Mouse (Mus musculus): Measurements from ENCODE around the gene Fam219b. TPM values are rescaled to one million over a fixed set of nuclear protein-coding genes. Genes with fewer than 3 reads are reported as not detected.
A peak's percentile ranks its signal among the peaks of the same experiment; 100 is the strongest.

Fam219b gene
- polyA plus RNA-seq (2012; fragmentation: generic; extraction: Trizol), result 20.9 TPM
- long read RNA-seq, experiment 1, partial matches to known transcripts, result 0 of 33 reads
- long read RNA-seq, experiment 1, other reads (novel, unspliced or antisense), result 29 of 33 reads
- long read RNA-seq, experiment 2, transcript Fam219b-201 (4 exons, 3,001 nt), result minor isoform, 5 of 15 reads
- long read RNA-seq, experiment 2, transcript Fam219b-202 (5 exons, 3,017 nt), result major isoform, 9 of 15 reads
- long read RNA-seq, experiment 2, partial matches to known transcripts, result 1 of 15 reads
- long read RNA-seq, experiment 2, other reads (novel, unspliced or antisense), result 0 of 15 reads

GRCm38 (mm10) chr9:57537044-57537727 is at the start of gene Fam219b:
Gene Fam219b, plus strand, starts transcription at chr9:57537528.
- H3K27me3 ChIP-seq (ENCODE audit: control insufficient read depth, insufficient read depth, insufficient read length), result no peaks in the 10 kb centered on the region
- H3ac ChIP-seq (ENCODE audit: control insufficient read depth, insufficient read length, low read depth), result peak within 1 kb of the TSS; percentile 86
- no peak for TF ChIP-seq CEBPB (IDR thresholded peaks at IDR 0.05; ENCODE audit: low read depth)
- TF ChIP-seq MYOD1 (IDR thresholded peaks at IDR 0.05; ENCODE audit: control insufficient read depth, insufficient read length, low read depth), result no peak
- TF ChIP-seq CTCF (IDR thresholded peaks at IDR 0.05; ENCODE audit: control insufficient read depth, insufficient read depth, insufficient read length), result no peak
- H3K79me2 ChIP-seq (ENCODE audit: control insufficient read depth, insufficient read depth), result peaks cover 16% of the 10 kb centered on the region
- H3K79me3 ChIP-seq (ENCODE audit: low read depth), result peaks cover 9% of the 10 kb centered on the region
- H3K4me3 ChIP-seq (ENCODE audit: insufficient read depth, poor library complexity, severe bottlenecking), result peak within 1 kb of the TSS; percentile 66
- peaks cover 53% of the 10 kb centered on the region for H3K36me3 ChIP-seq (ENCODE audit: control insufficient read depth, insufficient read depth)

- Histone ChIP-seq H3K27me3 (ENCODE audit: control insufficient read depth, insufficient read depth, insufficient read length) (peaks cover 25% of the 10 kb centered on the region), H3K36me3 (ENCODE audit: control insufficient read depth, insufficient read depth) (no peaks in the 10 kb centered on the region), H3K79me3 (ENCODE audit: low read depth) (no peaks in the 10 kb centered on the region), H3ac (ENCODE audit: control insufficient read depth, insufficient read length, low read depth) (no peak overlapping the region), H3K79me2 (ENCODE audit: control insufficient read depth, insufficient read depth) (no peaks in the 10 kb centered on the region), H3K4me3 (ENCODE audit: insufficient read depth, poor library complexity, severe bottlenecking) (no peak overlapping the region)
- TF ChIP-seq MAX (IDR thresholded peaks at IDR 0.05), result no peak
- TF ChIP-seq MYOD1 (IDR thresholded peaks at IDR 0.05; ENCODE audit: control insufficient read depth, insufficient read length, low read depth), result no peak
- no peak for TF ChIP-seq CTCF (IDR thresholded peaks at IDR 0.05; ENCODE audit: control insufficient read depth, insufficient read depth, insufficient read length)
- no peak for TF ChIP-seq FOSL1 (IDR thresholded peaks at IDR 0.05; ENCODE audit: insufficient read depth, low read length, poor library complexity, severe bottlenecking)
- TF ChIP-seq MYOG (IDR thresholded peaks at IDR 0.05; ENCODE audit: control insufficient read depth, extremely low read depth, insufficient read length), result no peak
- TF ChIP-seq USF1 (IDR thresholded peaks at IDR 0.05; ENCODE audit: low read depth), result no peak
- no peak for TF ChIP-seq CEBPB (IDR thresholded peaks at IDR 0.05; ENCODE audit: low read depth)
These were observed 49.5 kb upstream of the Fam219b start for GRCm38 (mm10) chr9:57487807-57488206.

GRCm38 (mm10) chr9:57493532-57493931 is 43.8 kb upstream of the Fam219b start:
- Histone ChIP-seq H3ac (ENCODE audit: control insufficient read depth, insufficient read length, low read depth) (no peak overlapping the region), H3K36me3 (ENCODE audit: control insufficient read depth, insufficient read depth) (no peaks in the 10 kb centered on the region), H3K27me3 (ENCODE audit: control insufficient read depth, insufficient read depth, insufficient read length) (no peaks in the 10 kb centered on the region), H3K79me2 (ENCODE audit: control insufficient read depth, insufficient read depth) (no peaks in the 10 kb centered on the region), H3K4me3 (ENCODE audit: insufficient read depth, poor library complexity, severe bottlenecking) (no peak overlapping the region), H3K79me3 (ENCODE audit: low read depth) (no peaks in the 10 kb centered on the region)
- no peak for TF ChIP-seq MAX (IDR thresholded peaks at IDR 0.05)
- no peak for TF ChIP-seq MYOD1 (IDR thresholded peaks at IDR 0.05; ENCODE audit: control insufficient read depth, insufficient read length, low read depth)
- no peak for TF ChIP-seq MYOG (IDR thresholded peaks at IDR 0.05; ENCODE audit: control insufficient read depth, extremely low read depth, insufficient read length)
- no peak for TF ChIP-seq FOSL1 (IDR thresholded peaks at IDR 0.05; ENCODE audit: insufficient read depth, low read length, poor library complexity, severe bottlenecking)
- TF ChIP-seq CTCF (IDR thresholded peaks at IDR 0.05; ENCODE audit: control insufficient read depth, insufficient read depth, insufficient read length), result no peak
- no peak for TF ChIP-seq CEBPB (IDR thresholded peaks at IDR 0.05; ENCODE audit: low read depth)
- no peak for TF ChIP-seq USF1 (IDR thresholded peaks at IDR 0.05; ENCODE audit: low read depth)

- H3K36me3 ChIP-seq (ENCODE audit: control insufficient read depth, insufficient read depth), result no peaks in the 10 kb centered on the region
- H3ac ChIP-seq (ENCODE audit: control insufficient read depth, insufficient read length, low read depth), result no peak overlapping the region
- no peak overlapping the region for H3K4me3 ChIP-seq (ENCODE audit: insufficient read depth, poor library complexity, severe bottlenecking)
- no peaks in the 10 kb centered on the region for H3K27me3 ChIP-seq (ENCODE audit: control insufficient read depth, insufficient read depth, insufficient read length)
- no peaks in the 10 kb centered on the region for H3K79me2 ChIP-seq (ENCODE audit: control insufficient read depth, insufficient read depth)
- no peaks in the 10 kb centered on the region for H3K79me3 ChIP-seq (ENCODE audit: low read depth)
- TF ChIP-seq FOSL1 (IDR thresholded peaks at IDR 0.05; ENCODE audit: insufficient read depth, low read length, poor library complexity, severe bottlenecking) (no peak), MAX (IDR thresholded peaks at IDR 0.05) (no peak), MYOD1 (IDR thresholded peaks at IDR 0.05; ENCODE audit: control insufficient read depth, insufficient read length, low read depth) (no peak), CEBPB (IDR thresholded peaks at IDR 0.05; ENCODE audit: low read depth) (no peak), MYOG (IDR thresholded peaks at IDR 0.05; ENCODE audit: control insufficient read depth, extremely low read depth, insufficient read length) (no peak), CTCF (IDR thresholded peaks at IDR 0.05; ENCODE audit: control insufficient read depth, insufficient read depth, insufficient read length) (no peak), USF1 (IDR thresholded peaks at IDR 0.05; ENCODE audit: low read depth) (no peak)
These were observed 42.4 kb upstream of the Fam219b start for GRCm38 (mm10) chr9:57494970-57495369.

GRCm38 (mm10) chr9:57497236-57497635 is 40.1 kb upstream of the Fam219b start:
- no peaks in the 10 kb centered on the region for H3K79me3 ChIP-seq (ENCODE audit: low read depth)
- TF ChIP-seq USF1 (IDR thresholded peaks at IDR 0.05; ENCODE audit: low read depth) (no peak), CTCF (IDR thresholded peaks at IDR 0.05; ENCODE audit: control insufficient read depth, insufficient read depth, insufficient read length) (no peak), MAX (IDR thresholded peaks at IDR 0.05) (no peak), MYOD1 (IDR thresholded peaks at IDR 0.05; ENCODE audit: control insufficient read depth, insufficient read length, low read depth) (no peak), MYOG (IDR thresholded peaks at IDR 0.05; ENCODE audit: control insufficient read depth, extremely low read depth, insufficient read length) (no peak), FOSL1 (IDR thresholded peaks at IDR 0.05; ENCODE audit: insufficient read depth, low read length, poor library complexity, severe bottlenecking) (no peak), CEBPB (IDR thresholded peaks at IDR 0.05; ENCODE audit: low read depth) (no peak)
- no peak overlapping the region for H3ac ChIP-seq (ENCODE audit: control insufficient read depth, insufficient read length, low read depth)
- H3K4me3 ChIP-seq (ENCODE audit: insufficient read depth, poor library complexity, severe bottlenecking), result no peak overlapping the region
- no peaks in the 10 kb centered on the region for H3K79me2 ChIP-seq (ENCODE audit: control insufficient read depth, insufficient read depth)
- H3K36me3 ChIP-seq (ENCODE audit: control insufficient read depth, insufficient read depth), result no peaks in the 10 kb centered on the region
- no peaks in the 10 kb centered on the region for H3K27me3 ChIP-seq (ENCODE audit: control insufficient read depth, insufficient read depth, insufficient read length)

Measured in C2C12 (cell line).